Mouse (Mus musculus) intestine, postnatal 0 days (tissue): ENCODE data around the gene Fam240a. TPM values are rescaled to one million over a fixed set of nuclear protein-coding genes. Genes with fewer than 3 reads are reported as not detected.

Experiments used
- ATAC-seq: fragments of 200-750 bp; cut with Nextera tagmentation; 2 replicates; pipeline ENCODE4 v1.8.0; 2017; ENCODE audit warnings: mild to moderate bottlenecking, moderate TSS enrichment, moderate library complexity
- H3K27ac ChIP-seq: fragments of 300-500 bp; sonication (generic); 2 replicates; pipeline ENCODE4 v1.5.1; 2014; ENCODE audit warnings: mild to moderate bottlenecking, low read depth, low read length, moderate library complexity
- H3K27me3 ChIP-seq: fragments of 300-500 bp; sonication (generic); replicated peaks from 2 replicates; pipeline ENCODE4 v1.6.1; 2014; ENCODE audit warnings: low read length, mixed read lengths; ENCODE audit not compliant: control insufficient read depth, insufficient read depth
- H3K36me3 ChIP-seq: fragments of 300-500 bp; sonication (generic); 2 replicates; pipeline ENCODE4 v1.6.1; 2014; ENCODE audit warnings: mild to moderate bottlenecking, moderate library complexity; ENCODE audit not compliant: control insufficient read depth, insufficient read depth
- H3K4me1 ChIP-seq: fragments of 300-500 bp; sonication (generic); replicated peaks from 2 replicates; pipeline ENCODE4 v1.6.1; 2014; ENCODE audit warnings: antibody characterized with exemption, low read length, mixed read lengths; ENCODE audit not compliant: control insufficient read depth, insufficient read depth
- H3K4me2 ChIP-seq: fragments of 300-500 bp; sonication (generic); replicated peaks from 2 replicates; pipeline ENCODE4 v1.6.1; 2014; ENCODE audit warnings: low read depth, mild to moderate bottlenecking, moderate library complexity
- H3K4me3 ChIP-seq: fragments of 300-500 bp; sonication (generic); 2 replicates; pipeline ENCODE4 v1.5.1; 2014; ENCODE audit warnings: low read depth, low read length
- H3K9ac ChIP-seq: fragments of 300-500 bp; sonication (generic); 2 replicates; pipeline ENCODE4 v1.6.1; 2014; ENCODE audit warnings: mild to moderate bottlenecking, low read depth, low read length
- H3K9me3 ChIP-seq: fragments of 300-500 bp; sonication (generic); 2 replicates; pipeline ENCODE4 v1.6.1; 2016; ENCODE audit warnings: mixed run types; ENCODE audit not compliant: control insufficient read depth
- CTCF ChIP-seq: sonication (generic); IDR thresholded peaks from 2 replicates; pipeline ENCODE4 v1.5.1; 2016; ENCODE audit warnings: low read depth, mild to moderate bottlenecking, control low read depth, antibody characterized with exemption, moderate library complexity
- WGBS: fragments of 180-500 bp; shearing (Covaris S2); extraction: QIAGEN DNeasy Blood & Tissue Kit; methylation state at CpG from one replicate; pipeline ENCODE4 v1.1.7; 2014; 5-methylcytosine and 5-hydroxymethylcytosine counted together
- polyA plus RNA-seq: library from polyadenylated mRNA; unstranded; fragments of >200 nt; fragmentation: Nextera tagmentation; extraction: Ambion mirVana; gene quantifications from 2 replicates; pipeline ENCODE4 v1.2.1, GENCODE M21; 2015

The Fam240a gene
- polyA plus RNA-seq, 1 experiment from 2014 or later = not detected

DNA sequence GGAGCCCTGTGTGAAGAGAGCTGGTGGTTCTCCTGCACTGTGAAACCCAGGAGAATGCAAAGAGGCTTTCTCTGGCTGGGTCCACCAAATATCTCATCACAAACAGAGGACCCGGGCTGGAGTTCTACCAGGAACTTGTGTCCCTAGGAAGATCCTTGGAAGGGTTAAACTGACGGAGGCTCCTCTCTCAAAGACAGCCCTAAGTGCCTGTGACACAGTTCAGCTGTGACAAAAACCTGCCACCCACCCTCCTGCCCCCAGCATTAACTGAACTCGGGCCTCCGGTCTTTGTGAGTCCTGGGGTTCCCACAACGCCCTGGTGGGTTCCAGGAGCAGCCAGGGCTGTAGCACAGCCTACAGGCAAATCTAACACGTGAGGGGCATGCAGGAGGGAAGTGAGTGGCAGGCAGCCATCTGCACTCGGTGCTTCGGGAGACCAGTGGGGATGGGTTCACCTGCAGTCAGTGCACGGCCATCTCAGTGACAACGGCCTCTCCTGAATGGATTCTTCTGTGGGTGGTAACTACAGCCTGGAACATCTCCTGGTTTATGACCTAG lies 17.1 kb downstream of the Fam240a start:
- no peak overlapping the region for H3K4me2 ChIP-seq
- H3K27ac ChIP-seq = no peak overlapping the region
- no peaks in the 10 kb centered on the region for H3K9me3 ChIP-seq
- no peaks in the 10 kb centered on the region for H3K4me1 ChIP-seq
- H3K9ac ChIP-seq = no peak overlapping the region
- TF ChIP-seq CTCF = no peak
- no peak for ATAC-seq
- H3K36me3 ChIP-seq = peaks cover 36% of the 10 kb centered on the region; the same call in 1 of the 2 replicates
- no peak overlapping the region for H3K4me3 ChIP-seq
- WGBS = 66% methylated on average over 10 of the region's 10 CpGs
- H3K27me3 ChIP-seq = no peaks in the 10 kb centered on the region

GRCm38 (mm10) chr9:110896595-110896994 lies 20.1 kb downstream of the Fam240a start:
- peaks cover 57% of the 10 kb centered on the region; the same call in 1 of the 2 replicates for H3K36me3 ChIP-seq
- no peaks in the 10 kb centered on the region for H3K9me3 ChIP-seq
- no peak overlapping the region for H3K9ac ChIP-seq
- WGBS = 23% methylated on average over 6 of the region's 6 CpGs
- no peaks in the 10 kb centered on the region for H3K27me3 ChIP-seq
- TF ChIP-seq CTCF = no peak
- H3K27ac ChIP-seq = no peak overlapping the region
- no peak for ATAC-seq
- no peak overlapping the region for H3K4me3 ChIP-seq
- H3K4me1 ChIP-seq = no peaks in the 10 kb centered on the region
- no peak overlapping the region for H3K4me2 ChIP-seq

DNA sequence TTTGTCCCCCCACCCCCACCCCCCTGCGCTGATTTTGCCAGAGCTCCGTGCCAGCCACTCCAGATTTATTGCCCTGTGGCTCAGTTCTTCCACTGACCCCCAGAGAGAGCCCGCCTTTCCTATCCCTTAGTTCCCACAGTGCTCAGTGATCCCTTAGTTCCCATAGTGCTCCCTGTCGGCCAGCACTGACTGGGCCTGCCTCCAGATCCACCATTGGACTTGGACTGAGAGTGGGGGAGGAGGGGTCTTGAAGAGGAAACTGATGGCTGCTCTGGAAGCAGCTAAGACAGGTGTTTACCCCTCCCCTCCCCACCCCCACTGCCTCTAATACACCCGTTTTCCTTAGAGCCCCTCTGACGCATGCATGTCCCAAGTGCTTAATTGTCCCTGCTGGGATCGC lies 20.7 kb downstream of the Fam240a start:
- Histone ChIP-seq H3K36me3 (peaks cover 63% of the 10 kb centered on the region; the same call in 1 of the 2 replicates), H3K4me3 (no peak overlapping the region), H3K9me3 (no peaks in the 10 kb centered on the region), H3K4me1 (no peaks in the 10 kb centered on the region), H3K27me3 (no peaks in the 10 kb centered on the region), H3K4me2 (no peak overlapping the region), H3K27ac (no peak overlapping the region), H3K9ac (no peak overlapping the region)
- no peak for TF ChIP-seq CTCF
- WGBS = 47% methylated on average over 7 of the region's 7 CpGs
- no peak for ATAC-seq

- Histone ChIP-seq H3K4me3 (no peak overlapping the region), H3K27ac (no peak overlapping the region), H3K27me3 (no peaks in the 10 kb centered on the region), H3K4me2 (no peak overlapping the region), H3K9me3 (no peaks in the 10 kb centered on the region), H3K4me1 (peaks cover under 1% of the 10 kb centered on the region; the same call in 1 of the 2 replicates), H3K9ac (no peak overlapping the region), H3K36me3 (peaks cover 67% of the 10 kb centered on the region; the same call in 1 of the 2 replicates)
- ATAC-seq = no peak
- TF ChIP-seq CTCF = 0 out of 2 replicates have a peak, but pooled peaks have one; percentile 21
- WGBS = 49% methylated on average over 5 of the region's 5 CpGs
Measured at GRCm38 (mm10) chr9:110895507-110895906, 21.2 kb downstream of the Fam240a start.

- Histone ChIP-seq H3K4me3 (no peak overlapping the region), H3K27ac (no peak overlapping the region), H3K4me1 (peaks cover 3% of the 10 kb centered on the region; the same call in 1 of the 2 replicates), H3K27me3 (no peaks in the 10 kb centered on the region), H3K36me3 (peaks cover 56% of the 10 kb centered on the region; the same call in 1 of the 2 replicates), H3K9ac (no peak overlapping the region), H3K4me2 (no peak overlapping the region), H3K9me3 (no peaks in the 10 kb centered on the region)
- 83% methylated on average over 10 of the region's 10 CpGs for WGBS
- ATAC-seq = no peak
- no peak for TF ChIP-seq CTCF
Measured at GRCm38 (mm10) chr9:110893429-110893828, 23.2 kb downstream of the Fam240a start.

DNA sequence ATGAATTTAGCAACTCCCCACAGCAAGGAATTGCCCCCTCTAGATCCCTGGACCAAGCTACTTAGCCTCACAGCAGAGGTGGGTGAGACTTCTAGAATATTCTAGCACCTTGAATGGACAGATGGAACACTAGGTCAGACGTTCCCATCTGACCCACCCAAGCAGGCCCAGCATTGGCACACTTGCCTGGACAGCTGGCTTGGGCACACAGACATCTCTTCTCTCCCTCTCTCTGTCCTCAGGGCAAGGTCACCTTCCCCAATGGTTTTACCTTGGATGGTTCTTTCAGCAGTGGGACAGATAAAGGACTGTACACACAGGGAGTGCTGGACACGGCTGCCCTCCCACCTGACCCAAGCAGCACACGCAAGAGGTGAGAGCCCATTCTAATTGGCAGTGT lies 24.1 kb downstream of the Fam240a start:
- Histone ChIP-seq H3K4me2 (no peak overlapping the region), H3K27me3 (no peaks in the 10 kb centered on the region), H3K9me3 (no peaks in the 10 kb centered on the region), H3K9ac (no peak overlapping the region), H3K27ac (no peak overlapping the region), H3K4me3 (no peak overlapping the region), H3K4me1 (peaks cover 3% of the 10 kb centered on the region; the same call in 1 of the 2 replicates), H3K36me3 (peaks cover 49% of the 10 kb centered on the region; the same call in 1 of the 2 replicates)
- no peak for TF ChIP-seq CTCF
- 91% methylated on average over 3 of the region's 3 CpGs for WGBS
- no peak for ATAC-seq
